ENCODE assay signal across 9 mouse cellular contexts in genomic region chr9:85410643-85411296, GRCm38 (mm10).
DNase-seq lines count a peak whose midpoint lies in the region; ATAC-seq and TF ChIP-seq lines count a peak whose summit lies in the region.
"Had no signal": no experiment of that assay in that cellular context is flagged by ENCODE, and none has a peak within 500 bp of the region (broad histone marks: within the 10 kb centered on the region; RNA-seq: fewer than 3 reads in every experiment).

No protein-coding gene starts in this region.

- intact Hi-C loops in left cerebral cortex, postnatal 4 days (cut with DNase I) = no loop called here

- peaks cover 5% of the 10 kb centered on the region for H3K27me3 ChIP-seq in Patski
- no peaks in the 10 kb centered on the region for H3K27me3 ChIP-seq in forebrain, postnatal 0 days (ENCODE audit: insufficient read depth, low read length)
- H3K27me3 ChIP-seq in intestine, embryonic 15.5 days (replicated peaks) = no peaks in the 10 kb centered on the region
- no peaks in the 10 kb centered on the region for H3K27me3 ChIP-seq in neural tube, embryonic 14.5 days (ENCODE audit: control insufficient read depth, insufficient read depth, low read length)
- H3K27me3 ChIP-seq: lung, embryonic 15.5 days had no signal

- 41% methylated on average over 11 of the region's 11 CpGs for WGBS in forebrain, postnatal 0 days
- WGBS in intestine, embryonic 15.5 days = 29% methylated on average over 11 of the region's 11 CpGs
- WGBS in neural tube, embryonic 14.5 days = 47% methylated on average over 11 of the region's 11 CpGs

- POLR2A ChIA-PET in Patski (lab: Charles Lee) = no interaction called here

- in situ Hi-C loops in Patski (cut with MboI; ENCODE audit: low pct_unique_long_range_greater_than_20kb) = no loop called here

- peak; percentile 60 for ATAC-seq in Patski
- peak; percentile 91 for ATAC-seq in forebrain, postnatal 0 days
- peak; percentile 72 for ATAC-seq in intestine, embryonic 15.5 days
- ATAC-seq in neural tube, embryonic 14.5 days (ENCODE audit: low read depth) = peak; percentile 88

- no peaks in the 10 kb centered on the region for H3K9me3 ChIP-seq in forebrain, postnatal 0 days (ENCODE audit: low read length)
- no peaks in the 10 kb centered on the region for H3K9me3 ChIP-seq in intestine, embryonic 15.5 days
- H3K9me3 ChIP-seq in neural tube, embryonic 14.5 days (ENCODE audit: control insufficient read depth, low read length) = no peaks in the 10 kb centered on the region
- H3K9me3 ChIP-seq: lung, embryonic 15.5 days had no signal

- no peak overlapping the region for H3K4me2 ChIP-seq in forebrain, postnatal 0 days (ENCODE audit: low read depth)
- peak overlapping the region; percentile 14; the same call in 1 of the 2 replicates for H3K4me2 ChIP-seq in intestine, embryonic 15.5 days (replicated peaks)
- H3K4me2 ChIP-seq in neural tube, embryonic 14.5 days (ENCODE audit: low read depth, low read length) = no peak overlapping the region; the same call in 1 of the 2 replicates
- H3K4me2 ChIP-seq: lung, embryonic 15.5 days had no signal

- peaks cover 7% of the 10 kb centered on the region for H3K4me1 ChIP-seq in forebrain, postnatal 0 days (ENCODE audit: insufficient read depth)
- H3K4me1 ChIP-seq in intestine, embryonic 15.5 days (replicated peaks) = no peaks in the 10 kb centered on the region
- H3K4me1 ChIP-seq in neural tube, embryonic 14.5 days (ENCODE audit: control insufficient read depth, insufficient read depth, low read length) = no peaks in the 10 kb centered on the region; the same call in 1 of the 2 replicates

- no peak for TF ChIP-seq CTCF in Patski (IDR thresholded peaks at IDR 0.05)
- TF ChIP-seq CTCF in forebrain, postnatal 0 days (IDR thresholded peaks at IDR 0.05; ENCODE audit: low read depth) = no peak

- no peak overlapping the region; the same call in 1 of the 2 replicates for H3K27ac ChIP-seq in forebrain, postnatal 0 days (ENCODE audit: low read depth, low read length)
- H3K27ac ChIP-seq in intestine, embryonic 15.5 days = peak overlapping the region; percentile 52
- H3K27ac ChIP-seq in neural tube, embryonic 14.5 days (ENCODE audit: low read depth, low read length) = no peak overlapping the region
- H3K27ac ChIP-seq: lung, embryonic 15.5 days had no signal

- peak; percentile 92 for DNase-seq in heart, adult 11 months
- DNase-seq in heart, adult 8-10 months (ENCODE audit: low spot score) = no peak
- DNase-seq in Patski (ENCODE audit: low read depth, low spot score) = no peak
- peak; percentile 73 for DNase-seq in forebrain, postnatal 0 days
- DNase-seq in left cerebral cortex, postnatal 4 days = peak; percentile 80
- no peak for DNase-seq in natural killer cell, adult 2 months (ENCODE audit: low spot score in 2 of 2)

- peak overlapping the region; percentile 44 for H3K9ac ChIP-seq in forebrain, postnatal 0 days
- H3K9ac ChIP-seq in intestine, embryonic 15.5 days = no peak overlapping the region
- H3K9ac ChIP-seq in neural tube, embryonic 14.5 days (replicated peaks; ENCODE audit: low read depth, low read length) = no peak overlapping the region
- H3K9ac ChIP-seq: lung, embryonic 15.5 days had no signal

- CTCF ChIA-PET in Patski (lab: Charles Lee) = interaction anchor here (1.4 kb wide), 1 partner anchor 13 kb away, joined by 6 read pairs; no protein-coding TSS in a partner anchor

- no peaks in the 10 kb centered on the region for H3K36me3 ChIP-seq in forebrain, postnatal 0 days (ENCODE audit: insufficient read depth)
- H3K36me3 ChIP-seq in intestine, embryonic 15.5 days = no peaks in the 10 kb centered on the region
- H3K36me3 ChIP-seq in neural tube, embryonic 14.5 days (ENCODE audit: control insufficient read depth, insufficient read depth, low read length) = no peaks in the 10 kb centered on the region
- H3K36me3 ChIP-seq: lung, embryonic 15.5 days had no signal

- H3K4me3 ChIP-seq in forebrain, postnatal 0 days (ENCODE audit: low read depth, low read length) = no peak overlapping the region
- no peak overlapping the region for H3K4me3 ChIP-seq in intestine, embryonic 15.5 days (replicated peaks)
- H3K4me3 ChIP-seq in neural tube, embryonic 14.5 days (ENCODE audit: low read depth, low read length) = no peak overlapping the region
- H3K4me3 ChIP-seq: lung, embryonic 15.5 days had no signal

Comparison
In these comparisons a context has a peak if more than half of its experiments do, and no peak if none do; other contexts are left out.
1. DNase-seq: peak in heart, adult 11 months (single experiment), forebrain, postnatal 0 days (single experiment) and left cerebral cortex, postnatal 4 days (single experiment); none in heart, adult 8-10 months (single experiment), Patski (single experiment) and natural killer cell, adult 2 months (0 of 2).
2. Peak in every context shown above with its lines, with median percentiles within 50 percentile points of each other: ATAC-seq.